Mouse (Mus musculus): ENCODE measurements around the gene Anxa10. TPM values are rescaled to one million over a fixed set of nuclear protein-coding genes. Genes with fewer than 3 reads are reported as not detected.

Gene Anxa10
- polyA plus RNA-seq (2012; ENCODE audit: insufficient read depth, insufficient read length, missing spikeins): not detected in 2 replicates

DNA sequence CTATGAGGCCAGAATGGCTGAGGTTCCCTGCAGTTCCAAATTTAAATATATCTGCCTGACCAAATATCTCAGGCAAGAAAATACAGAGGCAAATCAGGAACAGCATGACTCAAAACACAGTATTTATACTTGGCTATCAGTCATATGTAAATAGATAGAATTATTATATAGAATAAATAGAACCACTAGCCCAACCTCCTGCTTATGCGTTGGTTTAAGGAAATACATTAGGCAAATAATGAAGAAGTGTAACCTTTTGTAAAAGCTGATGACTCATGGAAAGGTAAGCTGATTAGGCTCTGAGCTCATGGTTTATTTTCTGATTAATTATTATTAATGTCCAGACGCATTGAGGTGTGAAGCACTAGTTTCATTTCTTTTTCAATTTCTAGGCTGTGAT is at the start of gene Anxa10:
Gene Anxa10 (minus strand): TSS at position 53 of the 400 bp plus-strand sequence.
- Histone ChIP-seq H3K4me1 (ENCODE audit: control insufficient read depth, insufficient read depth, insufficient read length, low read length) (no peaks in the 10 kb centered on the region), H3K27ac (replicated peaks; ENCODE audit: low read depth, low read length) (no peak within 1 kb of the TSS), H3K4me3 (ENCODE audit: insufficient read depth, low read depth, low read length) (no peak within 1 kb of the TSS)

DNA sequence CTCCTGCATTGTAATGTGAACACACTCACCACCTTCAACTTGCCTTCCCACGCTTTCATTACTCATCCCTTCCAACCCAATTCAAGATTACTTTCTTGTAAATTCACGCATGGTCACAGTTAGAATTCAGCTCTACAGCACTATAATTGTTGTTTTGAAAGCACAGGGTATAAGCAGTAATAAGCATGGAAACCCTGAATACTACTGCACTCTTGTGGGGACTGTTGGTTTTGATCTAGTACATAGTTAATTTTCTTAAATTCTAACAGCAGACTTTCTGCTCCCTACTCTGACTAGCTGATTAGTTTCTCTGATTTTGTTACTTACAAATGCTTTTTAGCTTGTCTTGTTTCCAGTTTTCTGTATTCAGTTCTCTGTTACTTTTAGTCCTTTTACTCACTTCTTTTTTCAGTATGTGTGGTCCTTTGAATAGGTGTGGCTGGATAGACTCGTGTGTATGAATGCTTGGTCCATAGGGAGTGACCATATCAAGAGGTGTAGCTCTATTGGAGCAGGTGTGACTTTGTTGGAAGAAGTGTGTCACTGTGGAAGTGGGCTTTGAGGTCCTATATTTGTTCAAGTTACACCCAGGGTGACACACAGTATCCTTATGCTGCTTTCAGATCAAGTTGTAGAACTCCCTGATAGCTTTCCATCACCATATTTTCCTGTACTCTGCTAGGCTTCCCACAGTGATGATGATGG is 9.9 kb upstream of the Anxa10 start:
- Histone ChIP-seq H3K4me3 (ENCODE audit: insufficient read depth, low read depth, low read length) (no peak overlapping the region), H3K27ac (replicated peaks; ENCODE audit: low read depth, low read length) (no peak overlapping the region), H3K4me1 (ENCODE audit: control insufficient read depth, insufficient read depth, insufficient read length, low read length) (no peaks in the 10 kb centered on the region)

DNA sequence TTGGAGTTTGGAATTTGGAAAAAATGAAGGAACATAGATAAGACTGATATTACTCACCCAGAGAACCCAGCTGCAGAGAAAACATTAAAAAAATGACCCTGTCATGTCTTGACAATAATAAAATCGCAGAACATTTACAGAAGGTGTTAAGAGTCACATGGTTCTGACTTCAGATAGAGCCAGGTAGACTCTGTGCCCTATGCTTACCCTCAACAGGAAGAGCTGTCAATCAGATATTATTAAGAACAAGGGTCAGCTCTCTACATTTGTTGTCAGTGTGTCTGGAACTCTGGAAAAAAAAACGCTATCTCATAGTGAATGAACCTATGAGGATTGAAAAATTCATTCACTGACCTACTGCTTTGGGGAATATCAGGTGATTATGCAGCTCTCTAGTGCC is 25.7 kb downstream of the Anxa10 start:
- Histone ChIP-seq H3K4me1 (ENCODE audit: control insufficient read depth, insufficient read depth, insufficient read length, low read length) (no peaks in the 10 kb centered on the region), H3K27ac (replicated peaks; ENCODE audit: low read depth, low read length) (no peak overlapping the region), H3K4me3 (ENCODE audit: insufficient read depth, low read depth, low read length) (no peak overlapping the region)

DNA sequence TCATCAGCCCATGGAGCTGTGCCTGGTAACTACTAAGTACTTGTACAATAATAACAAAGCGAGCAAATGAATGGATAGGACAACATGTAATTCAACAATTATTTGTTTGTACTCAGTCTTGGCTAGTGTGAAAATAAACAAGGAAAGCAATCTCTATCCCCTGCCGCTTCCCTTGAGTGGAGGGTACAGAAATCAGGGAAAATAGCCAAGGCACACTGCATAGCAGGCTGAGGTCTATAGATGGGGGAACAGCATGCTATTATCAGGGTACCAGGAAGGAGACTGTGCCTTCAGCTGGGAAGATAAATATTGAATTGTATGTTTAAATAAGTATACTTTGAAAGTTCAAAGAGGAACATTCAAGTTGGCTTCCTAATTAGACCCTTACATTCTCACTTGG is 41.1 kb downstream of the Anxa10 start:
- no peak overlapping the region for H3K4me3 ChIP-seq (ENCODE audit: insufficient read depth, low read depth, low read length)
- no peak overlapping the region for H3K27ac ChIP-seq (replicated peaks; ENCODE audit: low read depth, low read length)
- no peaks in the 10 kb centered on the region for H3K4me1 ChIP-seq (ENCODE audit: control insufficient read depth, insufficient read depth, insufficient read length, low read length)

DNA sequence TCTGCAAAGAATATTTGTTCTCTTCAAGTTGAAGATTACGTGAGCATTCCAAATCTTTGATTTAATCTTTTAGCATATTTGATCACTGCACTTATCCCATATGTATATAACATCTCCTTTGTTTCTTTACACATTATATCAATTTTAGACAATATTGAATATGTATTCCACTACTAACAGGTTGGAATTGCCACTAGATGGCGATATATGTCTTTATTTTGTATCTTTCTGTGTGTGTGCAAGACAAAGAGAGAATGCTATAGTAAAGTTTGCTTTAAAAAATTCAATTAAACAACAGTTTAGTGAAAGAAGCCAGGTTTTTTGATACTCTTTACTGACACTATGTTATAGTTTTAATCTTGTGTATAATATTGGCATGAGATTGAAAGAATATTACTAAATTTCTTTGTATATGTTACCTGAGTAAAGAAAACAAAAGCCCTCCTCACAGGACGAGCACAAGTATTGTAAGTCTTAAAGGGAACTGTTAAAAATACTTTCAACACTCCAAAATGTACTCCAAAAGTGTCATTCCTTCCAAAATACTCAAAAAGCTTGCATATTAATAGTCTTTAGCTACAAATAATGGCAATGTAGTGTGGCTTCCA is 42.7 kb downstream of the Anxa10 start:
- no peak overlapping the region for H3K4me3 ChIP-seq (ENCODE audit: insufficient read depth, low read depth, low read length)
- H3K4me1 ChIP-seq (ENCODE audit: control insufficient read depth, insufficient read depth, insufficient read length, low read length): no peaks in the 10 kb centered on the region
- H3K27ac ChIP-seq (replicated peaks; ENCODE audit: low read depth, low read length): no peak overlapping the region

DNA sequence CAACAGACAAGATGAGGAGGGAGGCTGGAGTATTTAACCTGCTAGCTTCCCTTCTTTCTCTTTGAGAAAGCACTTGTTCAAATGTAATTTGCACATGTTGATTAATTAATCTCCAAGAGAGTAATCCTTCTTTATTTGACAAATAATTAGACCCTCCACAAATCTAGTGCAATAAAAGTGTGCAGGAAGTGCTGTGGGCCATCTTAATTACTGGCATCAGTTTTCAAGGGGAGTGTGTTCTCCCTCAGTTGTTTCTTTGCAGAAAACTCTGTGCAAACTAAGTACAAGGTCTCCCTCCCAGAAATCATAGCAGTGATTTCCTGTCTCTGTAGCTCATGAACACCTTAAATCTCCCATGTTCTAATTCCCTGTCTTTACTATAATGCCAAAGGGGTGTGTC is 54.6 kb downstream of the Anxa10 start:
- no peak overlapping the region for H3K27ac ChIP-seq (replicated peaks; ENCODE audit: low read depth, low read length)
- no peak overlapping the region for H3K4me3 ChIP-seq (ENCODE audit: insufficient read depth, low read depth, low read length)
- no peaks in the 10 kb centered on the region for H3K4me1 ChIP-seq (ENCODE audit: control insufficient read depth, insufficient read depth, insufficient read length, low read length)

DNA sequence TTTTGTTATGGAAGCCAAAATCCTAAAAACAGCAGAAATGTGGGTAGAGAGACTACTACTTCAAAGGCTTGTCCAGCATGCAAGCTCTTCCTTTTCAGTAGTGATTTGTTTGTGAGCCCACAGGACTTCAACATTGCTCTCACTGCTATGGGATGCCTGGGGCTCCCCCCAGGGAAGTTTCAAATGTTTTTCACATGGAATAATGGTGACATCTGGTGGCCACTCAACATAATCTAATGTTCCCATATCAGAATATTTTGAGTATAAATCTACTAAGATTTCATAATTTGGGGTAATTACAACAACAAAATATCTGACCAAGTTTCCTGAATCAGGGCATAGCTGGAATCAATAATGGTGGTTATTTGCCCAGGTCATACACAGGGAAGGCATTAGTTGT is 62.6 kb downstream of the Anxa10 start:
- H3K27ac ChIP-seq (replicated peaks; ENCODE audit: low read depth, low read length): no peak overlapping the region

DNA sequence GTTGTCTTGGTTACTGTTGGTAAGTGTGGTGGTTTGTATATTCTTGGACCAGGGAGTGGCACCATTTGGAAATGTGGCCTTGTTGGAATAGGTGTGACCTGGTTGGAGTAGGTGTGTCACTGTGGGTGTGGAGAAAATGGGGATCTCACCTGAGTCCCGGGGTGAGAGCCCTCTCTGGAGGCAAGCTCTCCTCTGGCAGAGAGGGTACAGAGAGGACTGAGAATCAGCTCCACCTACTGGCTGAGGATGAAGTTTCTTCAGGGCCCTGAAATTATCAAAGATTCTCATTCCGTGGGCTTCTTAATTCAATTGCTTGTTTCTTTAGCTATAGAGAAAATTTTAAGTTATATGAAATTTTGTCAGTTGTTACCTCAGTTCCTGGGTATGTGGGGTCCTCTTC is 76.1 kb downstream of the Anxa10 start:
- no peaks in the 10 kb centered on the region for H3K4me1 ChIP-seq (ENCODE audit: control insufficient read depth, insufficient read depth, insufficient read length, low read length)
- H3K4me3 ChIP-seq (ENCODE audit: insufficient read depth, low read depth, low read length): no peak overlapping the region
- H3K27ac ChIP-seq (replicated peaks; ENCODE audit: low read depth, low read length): no peak overlapping the region

More for the DNA sequence above, 62.6 kb downstream of the Anxa10 start:
- Histone ChIP-seq H3K4me3 (ENCODE audit: insufficient read depth, low read depth, low read length) (no peak overlapping the region), H3K4me1 (ENCODE audit: control insufficient read depth, insufficient read depth, insufficient read length, low read length) (no peaks in the 10 kb centered on the region)

DNA sequence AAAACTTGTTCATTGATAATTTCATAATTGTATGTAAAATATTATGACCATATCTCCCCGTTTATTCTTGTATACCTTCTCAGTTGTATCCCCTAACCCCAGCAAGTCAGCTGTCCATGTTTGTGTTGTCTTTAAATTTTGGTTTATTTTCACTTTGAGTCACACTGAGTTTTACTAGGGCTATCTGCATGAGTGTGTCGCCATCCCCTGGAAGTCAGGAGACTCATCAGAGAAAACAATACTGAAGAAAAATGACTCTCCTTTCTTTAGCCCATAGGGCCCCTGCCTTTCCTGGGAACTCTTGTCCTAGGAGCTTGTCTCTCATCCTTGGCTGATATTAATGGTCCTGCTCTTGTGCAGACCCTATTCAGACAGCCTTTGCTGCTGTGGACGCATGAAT is 88.6 kb downstream of the Anxa10 start:
- Histone ChIP-seq H3K4me1 (ENCODE audit: control insufficient read depth, insufficient read depth, insufficient read length, low read length) (no peaks in the 10 kb centered on the region), H3K27ac (replicated peaks; ENCODE audit: low read depth, low read length) (no peak overlapping the region), H3K4me3 (ENCODE audit: insufficient read depth, low read depth, low read length) (no peak overlapping the region)

DNA sequence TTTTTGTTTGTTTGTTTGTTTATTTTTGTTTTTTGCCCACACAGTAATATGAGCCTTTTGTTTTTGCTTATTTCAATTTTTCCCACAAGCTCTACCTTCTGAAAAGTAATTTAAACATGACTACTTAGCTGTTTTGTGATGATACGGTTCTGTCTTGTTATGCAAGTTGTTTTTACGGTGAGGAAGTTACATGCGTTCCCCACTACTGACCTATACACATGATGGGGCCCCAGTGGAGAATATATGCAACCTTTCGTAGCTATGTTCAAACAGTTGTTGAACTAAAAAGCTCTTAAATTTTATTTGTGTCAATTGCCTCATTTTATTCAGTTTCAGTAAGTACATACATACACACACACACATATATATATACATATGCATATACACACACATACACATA is 108.4 kb downstream of the Anxa10 start:
- Histone ChIP-seq H3K4me3 (ENCODE audit: insufficient read depth, low read depth, low read length) (no peak overlapping the region), H3K4me1 (ENCODE audit: control insufficient read depth, insufficient read depth, insufficient read length, low read length) (no peaks in the 10 kb centered on the region), H3K27ac (replicated peaks; ENCODE audit: low read depth, low read length) (no peak overlapping the region)

DNA sequence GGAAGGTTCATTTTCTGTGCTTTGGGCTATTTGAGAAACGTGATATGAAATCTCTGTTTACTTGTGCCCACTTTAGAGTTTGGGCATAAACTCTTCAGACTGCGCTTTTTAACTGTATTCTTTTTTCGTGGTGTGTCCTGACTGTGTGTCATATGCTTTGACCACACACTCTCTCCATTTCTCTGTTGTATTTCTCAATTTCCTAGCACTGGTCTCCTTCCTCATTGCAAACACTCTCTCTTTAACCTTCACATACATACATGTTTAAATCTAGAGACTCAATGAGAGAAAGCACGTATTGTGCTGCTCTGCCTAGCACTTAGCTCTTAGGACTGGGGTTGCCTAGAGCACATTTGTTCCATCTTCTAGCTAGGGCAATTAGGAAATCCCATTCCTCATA is 108.8 kb downstream of the Anxa10 start:
- Histone ChIP-seq H3K27ac (replicated peaks; ENCODE audit: low read depth, low read length) (no peak overlapping the region), H3K4me3 (ENCODE audit: insufficient read depth, low read depth, low read length) (no peak overlapping the region), H3K4me1 (ENCODE audit: control insufficient read depth, insufficient read depth, insufficient read length, low read length) (no peaks in the 10 kb centered on the region)

Other genes with a start within 250 kb of the Anxa10 start
- gene Palld, start 220.5 kb downstream of the Anxa10 start, polyA plus RNA-seq (2012; ENCODE audit: insufficient read depth, insufficient read length, missing spikeins): 14.7 and 16.7 TPM in 2 replicates
- 0.83 and 1.1 TPM in 2 replicates for gene Ddx60, start 195.1 kb downstream of the Anxa10 start, polyA plus RNA-seq (2012; ENCODE audit: insufficient read depth, insufficient read length, missing spikeins)

All from brown adipose tissue, adult 24 weeks (tissue).